Mouse (Mus musculus) stomach, postnatal 0 days (tissue): Measurements from ENCODE around the gene Krt84. TPM values are rescaled to one million over a fixed set of nuclear protein-coding genes. Genes with fewer than 3 reads are reported as not detected.

Source experiments
- ATAC-seq: fragments of 200-750 bp; cut with Nextera tagmentation; 2 replicates; pipeline ENCODE4 v1.8.0; 2017; ENCODE audit not compliant: low FRiP score, low TSS enrichment
- DNase-seq: peaks from one replicate; pipeline ENCODE4 v3.0.0-alpha.2; 2016; ENCODE audit warnings: low spot score
- H3K27ac ChIP-seq: fragments of 300-500 bp; sonication (generic); replicated peaks from 2 replicates; pipeline ENCODE4 v1.5.1; 2014; ENCODE audit warnings: mild to moderate bottlenecking, control low read depth
- H3K27me3 ChIP-seq: fragments of 300-500 bp; sonication (generic); 2 replicates; pipeline ENCODE4 v1.6.1; 2014; ENCODE audit warnings: low read length; ENCODE audit not compliant: control insufficient read depth, insufficient read depth
- H3K36me3 ChIP-seq: fragments of 300-500 bp; sonication (generic); 2 replicates; pipeline ENCODE4 v1.6.1; 2014; ENCODE audit warnings: low read length, mixed read lengths; ENCODE audit not compliant: control insufficient read depth, insufficient read depth
- H3K4me1 ChIP-seq: fragments of 300-500 bp; sonication (generic); replicated peaks from 2 replicates; pipeline ENCODE4 v1.6.1; 2014; ENCODE audit warnings: antibody characterized with exemption; ENCODE audit not compliant: control insufficient read depth, insufficient read depth
- H3K4me2 ChIP-seq: fragments of 300-500 bp; sonication (generic); replicated peaks from 2 replicates; pipeline ENCODE4 v1.6.1; 2014; ENCODE audit warnings: low read depth, mild to moderate bottlenecking, control low read depth, moderate library complexity
- H3K4me3 ChIP-seq: fragments of 300-500 bp; sonication (generic); 2 replicates; pipeline ENCODE4 v1.5.1; 2014; ENCODE audit warnings: low read depth, low read length, control low read depth
- H3K9ac ChIP-seq: fragments of 300-500 bp; sonication (generic); 2 replicates; pipeline ENCODE4 v1.6.1; 2014; ENCODE audit warnings: mild to moderate bottlenecking, low read length, control low read depth, mixed read lengths
- H3K9me3 ChIP-seq: fragments of 300-500 bp; sonication (generic); 2 replicates; pipeline ENCODE4 v1.6.1; 2016; ENCODE audit warnings: low read length; ENCODE audit not compliant: control insufficient read depth
- CTCF ChIP-seq: IDR thresholded peaks from 2 replicates; pipeline ENCODE4 v1.5.1; 2016; ENCODE audit warnings: antibody characterized with exemption, low read depth, mild to moderate bottlenecking, moderate library complexity
- EP300 ChIP-seq: optimal IDR thresholded peaks from 2 replicates; pipeline ENCODE3; 2016; ENCODE audit warnings: antibody characterized with exemption
- WGBS: fragments of 180-500 bp; shearing (Covaris S2); extraction: QIAGEN DNeasy Blood & Tissue Kit; methylation state at CpG from one replicate; pipeline ENCODE4 v1.1.7; 2014; 5-methylcytosine and 5-hydroxymethylcytosine counted together
- polyA plus RNA-seq: library from polyadenylated mRNA; unstranded; fragments of >200 nt; fragmentation: Nextera tagmentation; extraction: Ambion mirVana; gene quantifications from 2 replicates; pipeline ENCODE4 v1.2.1, GENCODE M21; 2015

The Krt84 gene
- polyA plus RNA-seq, 1 experiment from 2014 or later, result 0.10 TPM

DNA sequence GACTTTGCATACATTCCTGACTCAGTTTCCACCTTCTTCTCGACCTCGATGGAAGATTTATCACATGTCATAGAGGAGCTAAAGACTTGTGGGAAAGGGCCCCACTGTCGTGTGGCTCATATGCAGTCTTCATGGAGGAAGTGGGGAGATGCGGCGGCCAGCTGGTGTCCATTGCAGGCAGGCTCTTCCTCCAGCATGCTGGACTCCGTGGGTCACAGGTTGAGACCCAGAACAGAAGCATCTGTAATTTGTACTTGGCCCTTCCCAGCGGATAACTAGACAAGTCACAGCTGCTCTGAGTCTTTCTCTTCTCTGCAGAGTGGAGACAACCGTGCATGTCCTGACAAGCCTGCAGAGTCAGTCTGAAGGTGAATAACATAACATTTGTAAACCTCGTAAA lies 24.4 kb downstream of the Krt84 start:
- no peak overlapping the region for H3K27ac ChIP-seq
- no peak for DNase-seq
- TF ChIP-seq EP300 (no peak), CTCF (no peak)
- no peak overlapping the region for H3K4me2 ChIP-seq
- H3K9me3 ChIP-seq, result no peaks in the 10 kb centered on the region
- WGBS, result 43% methylated on average over 9 of the region's 9 CpGs
- no peaks in the 10 kb centered on the region for H3K36me3 ChIP-seq
- no peaks in the 10 kb centered on the region for H3K4me1 ChIP-seq
- no peaks in the 10 kb centered on the region for H3K27me3 ChIP-seq
- H3K9ac ChIP-seq, result no peak overlapping the region
- no peak overlapping the region for H3K4me3 ChIP-seq
- no peak for ATAC-seq

DNA sequence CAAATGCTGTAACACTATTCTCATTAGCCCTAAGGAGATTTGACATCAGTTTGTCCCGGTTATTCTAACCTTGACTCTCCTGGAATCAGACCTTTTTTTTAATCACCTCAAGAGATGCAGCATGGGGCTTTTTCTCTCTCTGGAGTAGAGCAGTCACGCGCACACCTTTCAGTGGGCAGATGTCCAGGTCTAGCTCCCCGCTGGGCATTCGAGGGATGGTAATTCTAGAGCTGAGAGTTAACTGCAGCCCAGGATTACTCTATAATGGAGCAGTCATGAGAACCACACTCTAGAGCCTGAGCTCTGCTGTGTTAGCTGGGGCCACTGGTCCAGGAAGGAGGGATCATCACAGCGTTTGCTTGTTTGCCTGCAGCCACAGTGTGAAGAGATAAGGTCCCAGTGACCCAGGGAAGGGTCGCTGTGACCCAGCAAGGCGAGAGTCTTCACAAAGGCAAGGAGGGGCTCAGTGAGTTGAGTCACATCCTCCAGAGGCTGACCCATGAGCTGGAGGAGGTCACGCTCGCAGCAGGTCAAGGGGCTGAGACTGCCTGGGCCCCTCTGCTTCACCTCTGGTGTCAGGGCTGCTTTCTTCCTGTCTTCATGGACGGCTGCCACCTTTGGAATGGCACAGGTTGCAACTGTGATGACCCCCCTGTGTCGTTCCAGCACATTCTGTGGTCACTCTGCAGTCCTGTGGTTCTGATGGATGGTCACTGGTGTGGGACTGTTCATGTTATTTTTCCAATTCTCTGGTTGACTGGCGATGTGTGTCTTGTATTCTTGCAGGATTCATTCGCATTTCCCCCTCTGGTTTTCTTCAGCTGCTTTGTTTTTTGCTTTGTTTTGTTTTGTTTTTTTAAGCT lies 25.5 kb downstream of the Krt84 start:
- no peak overlapping the region for H3K4me3 ChIP-seq
- H3K4me2 ChIP-seq, result no peak overlapping the region
- H3K27ac ChIP-seq, result no peak overlapping the region
- H3K9me3 ChIP-seq, result no peaks in the 10 kb centered on the region
- no peaks in the 10 kb centered on the region for H3K36me3 ChIP-seq
- no peak for DNase-seq
- TF ChIP-seq CTCF, result no peak
- TF ChIP-seq EP300, result no peak
- no peak overlapping the region for H3K9ac ChIP-seq
- 50% methylated on average over 14 of the region's 14 CpGs for WGBS
- H3K4me1 ChIP-seq, result no peaks in the 10 kb centered on the region
- no peaks in the 10 kb centered on the region for H3K27me3 ChIP-seq
- no peak for ATAC-seq

GRCm38 (mm10) chr15:101497181-101497580 lies 35.4 kb downstream of the Krt84 start:
- H3K4me1 ChIP-seq, result no peaks in the 10 kb centered on the region
- DNase-seq (peak; percentile 69), ATAC-seq (peak; percentile 45; the same call in 1 of the 2 replicates)
- no peak overlapping the region for H3K27ac ChIP-seq
- no peak overlapping the region for H3K4me2 ChIP-seq
- TF ChIP-seq CTCF (peak; percentile 78), EP300 (no peak)
- WGBS, result 58% methylated on average over 2 of the region's 2 CpGs
- H3K9me3 ChIP-seq, result no peaks in the 10 kb centered on the region
- no peaks in the 10 kb centered on the region for H3K27me3 ChIP-seq
- no peak overlapping the region for H3K9ac ChIP-seq
- no peak overlapping the region for H3K4me3 ChIP-seq
- H3K36me3 ChIP-seq, result no peaks in the 10 kb centered on the region

DNA sequence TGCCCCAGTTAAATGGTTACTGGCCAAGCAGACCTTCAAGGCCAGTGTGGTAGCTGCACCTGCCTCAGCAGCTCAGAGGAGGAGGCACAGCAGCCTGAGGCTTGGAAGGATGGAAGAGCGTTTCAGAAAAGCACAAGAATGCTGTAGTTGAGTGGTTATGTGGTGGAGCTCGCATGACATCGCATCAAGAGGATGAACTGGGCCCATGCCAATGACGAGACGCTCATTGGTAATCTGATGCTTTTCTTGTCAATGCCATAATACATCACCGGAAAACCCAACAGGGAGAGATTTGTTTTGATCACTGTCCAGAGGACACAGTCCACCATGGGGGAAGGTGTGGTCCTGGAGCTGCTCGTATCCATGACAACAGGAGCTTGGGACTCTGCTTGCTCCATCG lies 37.4 kb downstream of the Krt84 start:
- no peak for DNase-seq
- no peak for ATAC-seq
- no peaks in the 10 kb centered on the region for H3K9me3 ChIP-seq
- WGBS, result 79% methylated on average over 8 of the region's 8 CpGs
- no peak for TF ChIP-seq EP300
- no peak for TF ChIP-seq CTCF
- H3K27me3 ChIP-seq, result no peaks in the 10 kb centered on the region
- no peak overlapping the region for H3K9ac ChIP-seq
- H3K4me3 ChIP-seq, result no peak overlapping the region
- no peaks in the 10 kb centered on the region for H3K36me3 ChIP-seq
- H3K27ac ChIP-seq, result no peak overlapping the region
- H3K4me1 ChIP-seq, result no peaks in the 10 kb centered on the region
- H3K4me2 ChIP-seq, result no peak overlapping the region

DNA sequence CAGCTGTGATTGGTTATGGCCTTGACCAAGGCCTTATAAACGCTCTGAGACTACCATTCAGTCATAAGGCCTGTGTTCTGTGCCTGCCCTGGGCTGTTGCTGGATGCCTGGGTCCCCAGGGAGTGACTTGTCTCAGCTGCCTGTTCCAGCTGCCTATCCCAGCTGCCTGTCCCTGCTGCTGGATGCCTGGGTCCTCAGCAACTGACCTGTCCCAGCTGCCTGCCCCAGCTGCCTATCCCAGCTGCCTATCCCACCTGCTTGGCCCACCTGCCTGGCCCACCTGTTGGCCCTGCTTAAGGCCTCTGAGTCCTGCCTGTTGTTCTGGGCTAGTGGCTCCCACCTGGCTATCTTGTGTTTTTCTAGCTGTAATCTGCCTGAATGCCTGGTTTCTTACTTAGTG lies 38.4 kb downstream of the Krt84 start:
- Histone ChIP-seq H3K9ac (no peak overlapping the region), H3K27ac (no peak overlapping the region), H3K9me3 (no peaks in the 10 kb centered on the region), H3K4me2 (no peak overlapping the region), H3K4me3 (no peak overlapping the region), H3K4me1 (no peaks in the 10 kb centered on the region), H3K36me3 (no peaks in the 10 kb centered on the region), H3K27me3 (no peaks in the 10 kb centered on the region)
- 67% methylated on average over 1 of the region's 1 CpGs for WGBS
- TF ChIP-seq CTCF, result no peak
- no peak for TF ChIP-seq EP300
- peak; percentile 16 for DNase-seq
- no peak for ATAC-seq

- no peaks in the 10 kb centered on the region for H3K36me3 ChIP-seq
- ATAC-seq (no peak), DNase-seq (no peak)
- H3K27me3 ChIP-seq, result no peaks in the 10 kb centered on the region
- H3K4me3 ChIP-seq, result no peak overlapping the region
- no peaks in the 10 kb centered on the region for H3K4me1 ChIP-seq
- TF ChIP-seq EP300, result no peak
- TF ChIP-seq CTCF, result no peak
- WGBS, result 95% methylated on average over 6 of the region's 6 CpGs
- no peak overlapping the region for H3K4me2 ChIP-seq
- H3K27ac ChIP-seq, result no peak overlapping the region
- H3K9me3 ChIP-seq, result no peaks in the 10 kb centered on the region
- H3K9ac ChIP-seq, result no peak overlapping the region
Observed at GRCm38 (mm10) chr15:101493713-101494112, 38.9 kb downstream of the Krt84 start.
